Mouse (Mus musculus) heart, adult 11 months (tissue): ENCODE measurements around the gene Numa1.
"Not testable (repeated sequence)": the region's sequence is repeated elsewhere in the genome, so short reads cannot be mapped to it uniquely, and the experiment has no call there.

Experiments used
- DNase-seq: peaks from one replicate; pipeline ENCODE4 v3.0.0; 2022

The Numa1 gene

GRCm38 (mm10) chr7:101933751-101934240 is at the start of gene Numa1, which contains the start of gene Lrrc51:
Numa1 (plus strand) TSS chr7:101934111.
Lrrc51 (minus strand) TSS chr7:101933895.
- peak; percentile 100 for DNase-seq

GRCm38 (mm10) chr7:101884160-101884559 is 49.8 kb upstream of the Numa1 start:
- DNase-seq, result no peak

GRCm38 (mm10) chr7:101886274-101886673 is 47.6 kb upstream of the Numa1 start:
- no peak for DNase-seq

- no peak for DNase-seq
Measured at GRCm38 (mm10) chr7:101888460-101888859, 45.5 kb upstream of the Numa1 start.

GRCm38 (mm10) chr7:101895695-101896094 is 38.2 kb upstream of the Numa1 start:
- no peak for DNase-seq

GRCm38 (mm10) chr7:101896104-101897066 is 37.5 kb upstream of the Numa1 start:
- peak; percentile 100 for DNase-seq

- DNase-seq, result peak; percentile 97
Measured at GRCm38 (mm10) chr7:101900331-101901097, 33.4 kb upstream of the Numa1 start.

GRCm38 (mm10) chr7:101901969-101902368 is 31.9 kb upstream of the Numa1 start:
- peak; percentile 90 for DNase-seq

- DNase-seq, result no peak
Measured at GRCm38 (mm10) chr7:101902846-101903245, 31.1 kb upstream of the Numa1 start.

- DNase-seq, result peak; percentile 100
Measured at GRCm38 (mm10) chr7:101905561-101906286, 28.2 kb upstream of the Numa1 start, which contains the start of gene Lamtor1. Lamtor1 (plus strand) TSS chr7:101905904.

- no peak for DNase-seq
Measured at GRCm38 (mm10) chr7:101906287-101906681, 27.6 kb upstream of the Numa1 start, which contains the start of gene Tomt. Tomt (minus strand) TSS chr7:101906359.

- peak; percentile 91 for DNase-seq
Measured at GRCm38 (mm10) chr7:101906696-101907095, 27.2 kb upstream of the Numa1 start.

- peak; percentile 97 for DNase-seq
Measured at GRCm38 (mm10) chr7:101908367-101908766, 25.5 kb upstream of the Numa1 start.

- peak; percentile 96 for DNase-seq
Measured at GRCm38 (mm10) chr7:101910138-101910537, 23.8 kb upstream of the Numa1 start.

- no peak for DNase-seq
Measured at GRCm38 (mm10) chr7:101911982-101912381, 21.9 kb upstream of the Numa1 start.

- DNase-seq, result peak; percentile 92
Measured at GRCm38 (mm10) chr7:101918071-101918470, 15.8 kb upstream of the Numa1 start.

GRCm38 (mm10) chr7:101925892-101926291 is 8.0 kb upstream of the Numa1 start:
- DNase-seq, result not testable (repeated sequence)

- DNase-seq, result peak; percentile 92
Measured at GRCm38 (mm10) chr7:101928093-101928492, 5.8 kb upstream of the Numa1 start.

- no peak for DNase-seq
Measured at GRCm38 (mm10) chr7:101932551-101932950, 1.4 kb upstream of the Numa1 start.

GRCm38 (mm10) chr7:101933300-101933699 is 611 bp upstream of the Numa1 start:
- peak; percentile 90 for DNase-seq

GRCm38 (mm10) chr7:101935957-101936356 is 2.0 kb downstream of the Numa1 start:
- DNase-seq, result no peak

- no peak for DNase-seq
Measured at GRCm38 (mm10) chr7:101936996-101937395, 3.1 kb downstream of the Numa1 start.
